Mouse (Mus musculus) left cerebral cortex, postnatal 10 days (tissue): Measurements from ENCODE around the gene Axl. TPM values are rescaled to one million over a fixed set of nuclear protein-coding genes. Genes with fewer than 3 reads are reported as not detected.
"Not testable (repeated sequence)": the region's sequence is repeated elsewhere in the genome, so short reads cannot be mapped to it uniquely, and the experiment has no call there.

ENCODE experiments used
- DNase-seq, 2 experiments: peaks; one replicate each; pipeline ENCODE4 v3.0.0; 2021 to 2022; ENCODE audit warnings: low spot score in 2 of 2, mixed read lengths in 1 of 2; ENCODE audit errors: extremely low spot score in 1 of 2
- intact Hi-C: fragments of 180-260 bp; cut with DNase I; formaldehyde crosslinking; loops from one replicate; pipeline ENCODE4 v1.15.1; 2025
- total RNA-seq, 2 experiments: library from RNA; stranded (reverse); gene quantifications; 2 replicates each; pipeline ENCODE4 v1.2.3; 2021

The Axl gene
- total RNA-seq, 2 experiments from 2014 or later, result 29.7 to 38.5 TPM

DNA sequence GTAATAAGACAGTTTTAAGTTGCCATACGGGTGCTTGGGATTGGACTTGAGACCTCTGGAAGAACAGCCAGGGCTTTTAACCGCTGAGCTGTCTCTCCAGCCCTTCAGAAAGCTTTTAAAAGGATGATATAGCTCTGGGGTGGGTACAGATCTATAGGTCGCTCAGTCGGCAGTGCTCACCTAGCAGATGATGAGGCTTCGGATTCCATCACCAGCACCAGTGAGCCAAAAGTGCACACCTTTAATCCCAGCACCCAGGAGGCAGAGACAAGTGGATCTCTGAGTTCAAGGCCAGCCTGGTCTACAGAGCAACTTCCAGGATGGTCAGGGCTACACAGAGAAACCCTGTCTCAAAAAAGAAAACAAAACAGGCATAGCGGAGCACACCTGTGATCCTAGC, 12.5 kb upstream of the Axl start:
- intact Hi-C loops, result no loop called here
- DNase-seq, result no peak

DNA sequence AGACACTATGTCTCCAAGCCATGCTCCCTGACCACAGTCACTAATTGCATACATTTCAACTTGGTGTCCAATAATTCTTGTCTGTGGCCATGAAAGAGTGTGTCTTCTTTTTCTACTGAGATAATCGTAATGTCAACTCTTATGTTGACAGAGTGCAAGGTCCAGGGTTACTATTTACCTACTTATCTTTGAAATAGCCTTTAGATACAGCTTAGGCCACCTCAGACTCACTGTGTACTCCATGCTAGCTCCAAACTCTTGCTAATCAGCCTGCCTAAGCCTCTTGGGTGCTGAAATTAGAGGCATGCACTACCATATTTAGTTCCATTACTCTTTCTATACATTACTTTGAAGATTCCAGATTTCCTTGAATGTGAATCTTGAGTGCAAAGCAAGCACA, 10.9 kb upstream of the Axl start:
- intact Hi-C loops, result no loop called here

DNA sequence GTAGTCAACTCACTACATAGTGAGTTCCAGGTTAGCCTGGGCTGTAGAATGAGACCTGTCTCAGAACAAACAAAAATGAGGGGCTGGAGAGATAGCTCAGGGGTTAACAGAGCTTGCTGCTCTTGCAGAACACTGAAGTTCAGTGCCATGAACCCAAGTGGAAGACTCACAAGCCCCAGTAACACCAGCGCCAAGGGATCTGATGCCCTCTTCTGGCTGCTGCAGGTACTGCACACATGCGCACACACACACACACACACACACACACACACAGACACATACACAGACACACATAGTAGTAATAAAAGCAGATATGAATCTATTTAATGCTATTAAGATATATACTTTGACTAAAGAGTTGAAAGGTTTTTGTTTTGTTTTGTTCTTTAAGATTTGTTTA, 10.0 kb upstream of the Axl start:
- no peak for DNase-seq
- intact Hi-C loops, result no loop called here

More for the DNA sequence above, 10.9 kb upstream of the Axl start:
- no peak for DNase-seq

DNA sequence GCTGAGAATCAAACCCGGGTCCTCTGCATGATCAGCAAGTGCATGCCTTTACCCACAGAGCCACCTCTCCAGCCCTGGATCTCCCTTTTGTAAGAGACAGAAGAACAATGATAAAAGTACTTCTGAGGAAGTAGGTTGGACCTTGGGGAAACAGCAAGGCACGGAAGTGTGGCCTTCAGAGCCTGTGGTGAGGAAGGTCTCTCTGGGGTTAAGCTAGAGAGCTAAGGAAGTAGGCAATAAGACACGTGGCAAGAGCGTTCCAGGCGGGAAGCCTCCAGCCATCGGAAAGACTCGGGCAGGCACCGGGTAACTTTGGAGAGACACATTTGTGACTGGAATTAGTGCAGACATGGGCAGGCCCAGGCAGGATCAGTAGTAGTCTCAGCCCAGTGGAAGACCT, 6.3 kb upstream of the Axl start:
- intact Hi-C loops, result no loop called here

DNA sequence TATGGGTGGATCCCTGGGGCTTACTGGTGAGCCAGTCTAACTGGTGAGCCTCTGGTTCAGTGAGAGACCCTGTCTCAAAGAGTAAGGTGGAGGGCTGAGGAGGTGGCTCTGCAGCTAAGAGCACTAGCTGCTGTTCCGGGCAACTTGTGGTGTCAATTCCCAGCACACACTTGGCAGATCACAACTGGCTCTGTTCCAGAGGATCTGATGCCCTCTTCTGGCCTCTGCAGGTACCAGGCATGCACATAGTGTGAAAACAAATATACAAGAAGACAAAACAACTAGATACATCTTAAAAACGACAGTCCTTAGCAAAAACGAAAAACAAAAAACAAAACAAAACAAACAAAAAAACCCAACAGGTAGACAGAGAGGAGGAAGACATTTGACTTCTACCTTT, 5.2 kb upstream of the Axl start:
- intact Hi-C loops, result no loop called here
- DNase-seq, result peak in 1 of 2 experiments; percentile 44

More for the DNA sequence above, 6.3 kb upstream of the Axl start:
- DNase-seq, result no peak

DNA sequence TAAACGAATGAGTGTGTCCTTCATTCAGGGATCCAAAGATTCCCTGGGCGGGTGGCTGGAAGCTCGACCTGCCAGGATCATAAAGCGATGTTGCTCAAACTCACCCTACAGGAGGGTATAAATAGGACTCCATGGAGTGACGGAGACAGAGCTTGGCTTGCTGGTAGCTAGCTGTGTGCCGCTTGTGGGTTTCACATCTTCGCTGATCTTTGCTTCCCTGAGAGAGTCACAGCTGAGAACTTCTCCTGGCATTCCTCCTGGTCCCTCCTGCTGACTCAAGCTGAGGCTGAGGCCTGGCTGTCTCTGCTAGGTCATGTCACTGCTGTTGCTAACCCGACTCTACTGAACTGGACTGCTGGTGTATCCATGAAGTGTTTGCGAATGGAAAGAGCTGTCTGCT, 4.5 kb upstream of the Axl start:
- DNase-seq, intact Hi-C loops: not testable (repeated sequence)

DNA sequence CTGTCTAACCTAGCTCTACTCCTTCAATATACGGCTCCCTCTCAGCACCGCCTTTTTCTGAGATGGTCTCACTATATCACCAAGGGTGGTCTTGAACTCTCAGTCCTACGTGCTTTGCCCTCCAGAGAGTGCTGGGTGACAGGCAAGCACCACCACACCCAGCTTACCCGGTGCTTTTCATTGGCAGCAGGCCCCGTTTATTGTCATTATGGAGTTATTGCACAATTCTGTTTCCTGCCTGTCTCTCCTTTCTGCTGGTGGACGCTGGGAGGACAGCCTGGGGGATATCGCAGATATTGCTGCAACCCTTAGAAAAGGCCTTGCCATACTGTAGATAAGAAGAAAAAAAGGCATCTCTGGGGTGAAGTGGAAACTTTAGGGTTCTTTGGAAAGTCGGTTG, 2.1 kb upstream of the Axl start:
- no peak for DNase-seq
- intact Hi-C loops, result no loop called here

DNA sequence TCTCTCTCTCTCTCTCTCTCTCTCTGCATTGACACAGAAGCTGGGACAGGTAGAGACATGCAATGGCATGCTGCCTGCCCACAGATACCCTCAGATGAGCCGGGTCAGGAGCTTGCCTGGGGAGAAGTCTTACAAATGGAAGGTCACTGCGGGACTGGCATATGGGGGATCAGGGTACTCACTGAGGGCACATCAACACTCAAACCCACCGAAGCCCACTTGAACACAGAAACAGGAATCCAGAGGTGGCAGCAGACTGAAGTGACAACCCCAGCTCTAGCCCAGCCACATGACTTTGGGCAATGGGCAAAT, 580 bp upstream of the Axl start:
- no peak for DNase-seq
- intact Hi-C loops, result no loop called here

DNA sequence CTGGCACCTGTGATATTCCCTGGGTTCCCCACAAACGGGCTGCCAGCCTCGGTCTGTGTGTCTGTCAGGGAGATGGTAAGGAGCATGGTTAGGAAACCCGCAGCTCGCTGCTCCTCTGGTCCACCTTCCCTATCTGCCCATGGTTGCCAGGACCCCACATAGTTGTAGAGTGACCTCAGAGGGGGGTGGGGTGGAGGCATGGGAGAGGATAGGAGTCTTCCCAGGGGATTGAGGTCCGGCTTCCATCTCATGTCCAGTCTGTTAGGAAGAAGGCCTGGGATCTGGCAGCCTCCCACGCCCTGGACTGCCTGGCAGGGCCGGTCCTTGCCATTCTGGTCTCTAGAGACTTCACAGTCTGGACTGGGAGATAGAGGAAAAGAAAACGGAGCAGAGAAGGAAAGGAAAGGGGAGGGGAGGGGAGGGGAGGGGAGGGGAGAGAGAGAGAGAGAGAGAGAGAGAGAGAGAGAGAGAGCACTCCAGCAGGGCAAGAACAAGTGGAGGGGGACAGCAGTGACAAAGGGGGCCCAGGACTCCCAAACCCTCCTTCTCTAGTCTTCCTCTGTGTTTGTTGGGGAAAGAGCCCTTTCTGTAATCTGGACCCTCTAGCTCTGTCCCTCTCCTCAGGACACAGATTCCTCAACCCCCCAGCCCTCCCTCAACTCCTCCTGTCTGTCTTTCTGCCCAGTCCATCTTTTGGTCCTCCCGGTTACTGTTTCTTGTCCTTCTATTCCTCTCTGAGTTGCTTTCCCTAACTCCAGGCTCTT, 867 bp downstream of the Axl start:
- DNase-seq, result peak in 1 of 2 experiments; percentile 60
- intact Hi-C loops, result no loop called here

DNA sequence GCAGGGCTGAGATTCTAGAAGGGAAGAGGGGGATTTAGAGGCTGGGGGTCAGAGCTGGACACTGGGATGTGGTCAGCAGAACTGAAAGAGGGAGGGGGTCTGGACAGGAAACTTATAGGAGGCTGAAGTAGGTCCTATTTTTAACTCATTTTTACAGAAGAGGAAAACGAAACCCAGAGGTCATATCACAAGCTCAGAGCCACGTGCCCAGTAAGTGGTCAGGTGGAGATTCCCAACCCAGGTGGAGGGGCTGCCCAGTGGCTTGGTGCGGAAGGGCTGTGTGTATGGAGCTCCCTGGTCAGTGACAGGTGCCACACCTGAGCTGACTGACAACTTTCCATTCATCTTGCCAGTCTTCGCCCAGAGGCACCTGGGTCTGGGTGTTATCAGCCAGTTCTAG, 1.5 kb downstream of the Axl start:
- DNase-seq, result no peak
- intact Hi-C loops, result no loop called here

DNA sequence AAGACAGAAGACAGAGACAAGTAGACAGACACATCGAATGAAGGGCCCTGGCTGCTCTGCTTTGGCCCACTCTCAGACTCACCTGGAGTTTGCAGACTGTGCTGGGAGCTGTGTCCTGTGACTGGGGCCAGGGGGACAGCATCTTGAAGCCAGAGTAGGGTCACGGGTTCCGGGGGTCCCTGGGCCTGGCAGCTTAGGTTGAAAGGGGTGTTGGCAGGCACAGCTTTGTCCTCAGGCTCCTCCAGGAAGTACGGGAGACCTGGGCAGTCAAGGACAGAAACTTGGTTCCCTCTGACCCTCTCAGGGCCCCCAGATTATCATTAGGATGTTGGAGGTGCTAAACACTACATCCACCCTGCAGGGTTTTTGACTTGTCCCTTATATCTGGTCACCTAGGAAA, 2.8 kb downstream of the Axl start:
- DNase-seq, result no peak
- intact Hi-C loops, result no loop called here

DNA sequence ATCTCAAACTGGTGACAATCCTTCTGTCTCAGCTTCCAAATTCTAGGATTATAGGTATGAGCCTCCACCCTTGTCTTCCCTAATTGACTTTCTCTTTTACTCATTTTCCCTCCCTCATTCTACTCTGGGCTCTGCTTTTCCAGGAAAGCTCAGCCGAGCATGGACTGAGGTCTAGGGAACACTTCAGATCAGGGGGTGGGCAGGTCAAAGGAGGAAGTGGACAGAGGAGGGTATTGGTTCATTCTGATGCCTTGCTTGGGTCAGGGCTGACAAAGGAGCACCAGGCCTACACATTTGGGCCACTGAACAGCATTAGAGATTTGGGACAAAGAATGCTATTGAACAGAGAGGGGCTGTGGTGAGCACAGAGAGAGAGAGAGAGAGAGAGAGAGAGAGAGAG, 3.7 kb downstream of the Axl start:
- no peak for DNase-seq
- intact Hi-C loops, result no loop called here

DNA sequence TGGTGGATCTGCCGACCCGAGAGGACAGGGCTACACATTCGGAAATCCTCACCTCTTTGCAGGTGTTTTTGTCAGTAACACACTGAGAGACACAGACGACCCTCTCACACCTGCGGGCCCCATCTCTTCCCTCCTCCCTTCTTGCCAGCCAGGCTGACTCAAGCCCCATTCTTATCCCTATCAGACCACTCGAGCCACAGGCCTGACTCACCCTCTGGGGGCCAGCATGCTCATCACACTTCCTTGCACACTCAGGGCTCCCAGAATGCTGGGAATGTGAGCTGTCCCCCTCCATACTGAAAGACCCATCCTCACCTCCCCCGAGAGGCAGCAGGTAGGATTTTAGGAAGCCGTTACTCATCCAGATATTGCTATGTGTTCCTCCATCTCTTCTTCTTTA, 4.8 kb downstream of the Axl start:
- no peak for DNase-seq
- intact Hi-C loops, result no loop called here

DNA sequence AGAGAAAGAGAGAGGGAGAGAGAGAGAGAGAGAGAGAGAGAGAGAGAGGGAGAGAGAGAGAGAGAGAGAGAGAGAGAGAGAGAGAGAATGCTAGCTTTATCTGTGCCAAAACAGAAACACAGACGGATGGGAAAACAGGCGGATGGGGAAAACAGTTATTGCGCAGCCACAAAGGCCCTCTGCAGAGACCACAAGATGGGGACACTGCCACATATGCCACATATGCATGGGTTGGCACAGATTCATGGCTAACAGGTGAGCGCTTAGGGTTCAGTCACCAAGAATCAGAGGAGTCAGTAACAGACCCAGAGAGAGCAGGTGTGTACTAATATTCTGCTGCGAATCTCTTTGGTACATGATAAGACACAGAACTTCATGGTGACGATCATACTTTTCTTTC, 5.8 kb downstream of the Axl start:
- intact Hi-C loops, result no loop called here
- DNase-seq, result no peak

DNA sequence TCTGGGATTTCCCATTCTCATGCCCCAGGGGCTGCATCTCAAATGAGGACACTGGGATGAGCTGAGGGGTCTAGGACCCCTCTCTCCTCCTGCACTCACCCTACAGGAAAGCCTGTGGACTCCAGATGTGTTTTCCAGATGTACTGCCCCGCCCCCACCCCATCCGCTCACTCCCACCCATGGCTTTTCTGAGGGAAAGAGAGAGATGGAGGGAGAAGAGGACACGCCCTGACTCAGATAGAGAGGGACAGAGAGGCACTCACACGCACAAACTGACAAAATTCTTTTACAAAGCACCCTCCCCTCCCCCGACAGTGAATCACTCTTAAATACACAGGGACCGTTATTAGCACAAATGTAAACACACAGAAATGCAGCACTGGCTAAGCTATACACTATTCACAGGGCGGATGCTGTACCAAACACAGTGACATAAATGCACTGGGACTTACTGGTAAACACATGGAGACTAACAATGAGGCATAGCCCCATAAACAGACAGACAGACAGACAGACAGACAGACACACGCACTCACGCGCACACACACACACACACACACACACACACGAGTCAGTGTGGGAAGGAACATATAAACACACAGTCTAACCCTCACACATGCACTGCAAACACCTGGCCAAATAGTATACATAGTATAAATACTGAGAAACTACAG, 6.4 kb downstream of the Axl start:
- intact Hi-C loops, result no loop called here
- no peak for DNase-seq

DNA sequence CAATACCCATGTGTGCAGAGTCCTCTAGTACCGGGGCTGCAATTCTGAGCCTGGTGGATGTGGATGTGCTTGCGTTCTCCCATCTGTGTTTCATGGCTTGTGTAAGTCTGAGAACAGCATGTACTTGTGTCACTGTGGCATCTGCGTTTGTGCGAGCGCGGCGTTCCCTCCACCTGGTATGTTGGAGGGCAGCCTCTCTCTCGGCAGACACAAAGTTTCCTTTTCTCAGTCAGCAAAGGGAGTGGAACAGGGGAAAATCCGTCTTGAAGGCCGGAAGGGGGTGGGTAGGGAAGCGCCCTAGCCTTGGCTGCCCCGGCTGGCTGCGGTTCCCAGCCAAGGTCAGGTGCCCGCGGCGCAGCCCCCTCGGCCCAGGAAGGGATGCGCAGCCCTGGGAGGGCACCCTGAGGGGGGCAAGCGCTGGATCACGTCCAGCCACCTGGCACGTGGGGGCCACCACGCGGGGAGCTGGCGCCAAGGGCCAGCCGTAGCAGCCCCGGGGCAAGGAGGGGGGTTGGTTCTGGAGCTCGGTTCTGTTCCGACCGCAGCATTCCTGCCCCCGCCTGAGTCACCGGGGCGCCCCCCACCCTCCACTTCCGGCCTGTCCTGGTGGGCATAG, 7.1 kb downstream of the Axl start:
- intact Hi-C loops, result no loop called here

DNA sequence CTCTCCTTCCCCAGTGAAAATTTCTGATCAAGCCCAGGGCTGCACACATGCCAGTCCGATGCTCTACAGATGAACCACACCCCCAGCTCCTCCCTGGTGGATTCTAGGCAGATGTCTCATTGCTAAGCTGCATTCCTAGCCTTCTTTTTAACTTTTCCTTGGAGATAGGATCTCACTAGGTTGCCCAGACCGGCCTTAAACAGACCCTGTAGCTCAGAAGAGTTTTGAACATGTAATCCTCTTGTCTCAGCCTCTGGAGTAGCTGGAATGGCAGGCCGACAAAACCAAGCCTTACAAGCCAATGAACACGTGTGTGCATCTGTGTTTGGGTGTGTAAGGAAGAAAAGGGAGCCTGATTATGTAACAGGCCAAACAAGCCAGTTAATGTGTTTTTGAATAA, 7.8 kb downstream of the Axl start:
- DNase-seq, result no peak
- intact Hi-C loops, result no loop called here

More for the DNA sequence above, 7.1 kb downstream of the Axl start:
- DNase-seq, result peak; percentile 46 to 71

DNA sequence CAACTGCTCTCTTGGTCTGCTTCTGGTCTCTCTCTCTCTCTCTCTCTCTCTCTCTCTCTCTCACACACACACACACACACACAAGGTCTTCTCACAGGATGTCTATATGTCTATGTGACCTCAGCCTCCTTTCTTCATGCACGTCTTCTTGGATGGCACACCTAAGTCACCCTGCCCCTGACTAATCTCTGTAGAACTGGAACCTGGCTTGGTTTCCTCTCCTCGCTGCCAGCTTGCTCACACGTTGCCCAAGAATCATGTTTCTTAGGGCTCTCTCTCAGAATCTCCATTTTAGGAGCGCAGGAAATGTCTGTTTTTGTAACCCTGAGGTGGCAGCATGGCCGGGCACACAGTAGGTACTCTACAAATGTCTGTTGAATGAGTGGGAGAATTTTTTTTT, 8.5 kb downstream of the Axl start:
- intact Hi-C loops, result no loop called here
- DNase-seq, result no peak

DNA sequence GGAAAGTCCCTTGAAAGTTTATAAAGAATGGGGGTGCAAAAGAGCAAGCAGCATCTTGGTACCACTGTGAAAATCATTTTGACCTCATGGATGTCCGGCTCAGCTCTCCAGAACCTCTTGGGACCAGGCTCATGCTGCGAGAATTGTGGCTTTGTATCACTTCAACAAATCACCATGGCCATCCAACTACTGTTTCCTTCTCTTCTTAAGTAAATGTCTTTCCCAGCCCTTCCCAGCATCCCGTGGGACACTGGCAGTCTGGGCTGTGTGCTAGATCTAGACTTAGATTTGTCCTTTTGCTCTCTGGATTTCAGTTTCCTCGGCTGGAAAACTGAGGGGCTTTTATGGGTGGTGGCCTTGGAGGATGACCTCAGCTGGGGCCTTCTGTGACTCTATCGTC, 20.3 kb downstream of the Axl start:
- intact Hi-C loops, result no loop called here

DNA sequence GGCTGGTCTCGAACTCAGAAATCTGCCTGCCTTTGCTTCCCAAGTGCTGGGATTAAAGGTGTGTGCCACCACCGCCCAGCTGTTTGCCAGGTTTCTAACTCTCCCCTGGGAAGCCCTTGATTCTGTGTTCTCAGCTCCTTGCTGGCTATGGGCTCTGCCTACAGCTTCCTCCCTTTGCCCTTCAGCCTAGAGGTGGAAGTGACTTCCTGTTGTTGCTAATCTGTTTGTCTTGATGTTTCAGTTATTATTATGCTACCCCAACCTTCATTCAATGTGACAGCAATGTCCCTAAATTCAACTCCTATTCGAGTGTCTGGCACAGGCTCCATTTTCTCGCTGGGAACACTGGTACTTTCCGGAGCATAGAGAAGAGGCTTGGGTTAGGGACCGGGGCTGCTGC, 22.4 kb downstream of the Axl start:
- intact Hi-C loops, result no loop called here
- DNase-seq, result no peak

More for the DNA sequence above, 20.3 kb downstream of the Axl start:
- DNase-seq, result no peak
